Mouse (Mus musculus): ENCODE data around the gene Smc1a. TPM values are rescaled to one million over a fixed set of nuclear protein-coding genes. Genes with fewer than 3 reads are reported as not detected.
A peak's percentile ranks its signal among the peaks of the same experiment; 100 is the strongest.

The Smc1a gene
- total and polyA plus RNA-seq, 2 experiments from 2014 or later = 30.5 to 51.7 TPM

- no peak overlapping the region for H3K9ac ChIP-seq (replicated peaks; ENCODE audit: low read length, poor library complexity, severe bottlenecking)
- H3K9me3 ChIP-seq (ENCODE audit: low read length) = no peaks in the 10 kb centered on the region
- peak overlapping the region; percentile 56; the same call in 1 of the 2 replicates for H3K4me2 ChIP-seq (ENCODE audit: low read depth, low read length, poor library complexity, severe bottlenecking)
- ATAC-seq (ENCODE audit: low FRiP score) = no peak
- TF ChIP-seq CTCF (IDR thresholded peaks at IDR 0.05) = no peak
- H3K4me3 ChIP-seq (ENCODE audit: low read depth, low read length) = no peak overlapping the region
- H3K27ac ChIP-seq (ENCODE audit: low read depth, low read length) = no peak overlapping the region
- DNase-seq (ENCODE audit: low spot score) = no peak
- 63% methylated on average over 2 of the region's 2 CpGs for WGBS
- H3K4me1 ChIP-seq (ENCODE audit: insufficient read depth, low read length) = no peaks in the 10 kb centered on the region
- 0 out of 2 replicates have a peak, but pooled peaks cover 4% of the 10 kb centered on the region for H3K36me3 ChIP-seq (ENCODE audit: insufficient read depth, low read length)
- peaks cover 17% of the 10 kb centered on the region; the same call in 1 of the 2 replicates for H3K27me3 ChIP-seq (ENCODE audit: insufficient read depth, low read length)
These were observed 13.4 kb upstream of the Smc1a start for GRCm38 (mm10) chrX:152002865-152003264.

- H3K27ac ChIP-seq (ENCODE audit: low read depth, low read length) = no peak overlapping the region
- 70% methylated on average over 1 of the region's 1 CpGs for WGBS
- DNase-seq (ENCODE audit: low spot score) (no peak), ATAC-seq (ENCODE audit: low FRiP score) (no peak)
- H3K27me3 ChIP-seq (ENCODE audit: insufficient read depth, low read length) = peaks cover 8% of the 10 kb centered on the region; the same call in 1 of the 2 replicates
- 0 out of 2 replicates have a peak, but pooled peaks cover 4% of the 10 kb centered on the region for H3K36me3 ChIP-seq (ENCODE audit: insufficient read depth, low read length)
- H3K4me2 ChIP-seq (ENCODE audit: low read depth, low read length, poor library complexity, severe bottlenecking) = no peak overlapping the region
- no peak overlapping the region for H3K4me3 ChIP-seq (ENCODE audit: low read depth, low read length)
- H3K9ac ChIP-seq (replicated peaks; ENCODE audit: low read length, poor library complexity, severe bottlenecking) = no peak overlapping the region
- no peaks in the 10 kb centered on the region for H3K9me3 ChIP-seq (ENCODE audit: low read length)
- no peak for TF ChIP-seq CTCF (IDR thresholded peaks at IDR 0.05)
- no peaks in the 10 kb centered on the region for H3K4me1 ChIP-seq (ENCODE audit: insufficient read depth, low read length)
These were observed 8.4 kb upstream of the Smc1a start for GRCm38 (mm10) chrX:152007863-152008262.

GRCm38 (mm10) chrX:152015752-152016150 is 477 bp upstream of the Smc1a start:
- H3K27ac ChIP-seq (ENCODE audit: low read depth, low read length) = peak overlapping the region; percentile 71
- H3K27me3 ChIP-seq (ENCODE audit: insufficient read depth, low read length) = no peaks in the 10 kb centered on the region; the same call in 1 of the 2 replicates
- DNase-seq (ENCODE audit: low spot score) = no peak
- H3K9me3 ChIP-seq (ENCODE audit: low read length) = no peaks in the 10 kb centered on the region
- WGBS = 27% methylated on average over 11 of the region's 11 CpGs
- H3K9ac ChIP-seq (replicated peaks; ENCODE audit: low read length, poor library complexity, severe bottlenecking) = peak overlapping the region; percentile 29; the same call in 1 of the 2 replicates
- no peaks in the 10 kb centered on the region for H3K36me3 ChIP-seq (ENCODE audit: insufficient read depth, low read length)
- H3K4me3 ChIP-seq (ENCODE audit: low read depth, low read length) = peak overlapping the region; percentile 48
- H3K4me1 ChIP-seq (ENCODE audit: insufficient read depth, low read length) = no peaks in the 10 kb centered on the region
- peak overlapping the region; percentile 47 for H3K4me2 ChIP-seq (ENCODE audit: low read depth, low read length, poor library complexity, severe bottlenecking)
- peak; percentile 52 for ATAC-seq (ENCODE audit: low FRiP score)
- TF ChIP-seq CTCF (IDR thresholded peaks at IDR 0.05) = peak; percentile 49

- H3K4me1 ChIP-seq (ENCODE audit: insufficient read depth, low read length) = no peaks in the 10 kb centered on the region
- H3K9me3 ChIP-seq (ENCODE audit: low read length) = no peaks in the 10 kb centered on the region
- H3K9ac ChIP-seq (replicated peaks; ENCODE audit: low read length, poor library complexity, severe bottlenecking) = no peak overlapping the region; the same call in 1 of the 2 replicates
- H3K27ac ChIP-seq (ENCODE audit: low read depth, low read length) = peak overlapping the region; percentile 26; the same call in 1 of the 2 replicates
- no peak for TF ChIP-seq CTCF (IDR thresholded peaks at IDR 0.05)
- DNase-seq (ENCODE audit: low spot score) = no peak
- peaks cover 5% of the 10 kb centered on the region; the same call in 1 of the 2 replicates for H3K27me3 ChIP-seq (ENCODE audit: insufficient read depth, low read length)
- peak overlapping the region; percentile 48 for H3K4me3 ChIP-seq (ENCODE audit: low read depth, low read length)
- no peak for ATAC-seq (ENCODE audit: low FRiP score)
- no peaks in the 10 kb centered on the region for H3K36me3 ChIP-seq (ENCODE audit: insufficient read depth, low read length)
- H3K4me2 ChIP-seq (ENCODE audit: low read depth, low read length, poor library complexity, severe bottlenecking) = peak overlapping the region; percentile 48
- 26% methylated on average over 14 of the region's 14 CpGs for WGBS
These were observed 958 bp downstream of the Smc1a start for GRCm38 (mm10) chrX:152017186-152017585.

GRCm38 (mm10) chrX:152019294-152019693 is 3.1 kb downstream of the Smc1a start:
- ATAC-seq (ENCODE audit: low FRiP score) (no peak), DNase-seq (ENCODE audit: low spot score) (no peak)
- no peak overlapping the region for H3K4me3 ChIP-seq (ENCODE audit: low read depth, low read length)
- no peak for TF ChIP-seq CTCF (IDR thresholded peaks at IDR 0.05)
- H3K27me3 ChIP-seq (ENCODE audit: insufficient read depth, low read length) = peaks cover 8% of the 10 kb centered on the region; the same call in 1 of the 2 replicates
- no peaks in the 10 kb centered on the region for H3K9me3 ChIP-seq (ENCODE audit: low read length)
- H3K27ac ChIP-seq (ENCODE audit: low read depth, low read length) = no peak overlapping the region
- no peak overlapping the region for H3K9ac ChIP-seq (replicated peaks; ENCODE audit: low read length, poor library complexity, severe bottlenecking)
- 80% methylated on average over 2 of the region's 2 CpGs for WGBS
- no peak overlapping the region for H3K4me2 ChIP-seq (ENCODE audit: low read depth, low read length, poor library complexity, severe bottlenecking)
- H3K36me3 ChIP-seq (ENCODE audit: insufficient read depth, low read length) = no peaks in the 10 kb centered on the region
- no peaks in the 10 kb centered on the region for H3K4me1 ChIP-seq (ENCODE audit: insufficient read depth, low read length)

GRCm38 (mm10) chrX:152039865-152040264 is 23.6 kb downstream of the Smc1a start:
- Histone ChIP-seq H3K27ac (ENCODE audit: low read depth, low read length) (no peak overlapping the region), H3K4me3 (ENCODE audit: low read depth, low read length) (no peak overlapping the region), H3K9me3 (ENCODE audit: low read length) (no peaks in the 10 kb centered on the region), H3K4me1 (ENCODE audit: insufficient read depth, low read length) (no peaks in the 10 kb centered on the region), H3K9ac (replicated peaks; ENCODE audit: low read length, poor library complexity, severe bottlenecking) (no peak overlapping the region), H3K4me2 (ENCODE audit: low read depth, low read length, poor library complexity, severe bottlenecking) (no peak overlapping the region), H3K36me3 (ENCODE audit: insufficient read depth, low read length) (no peaks in the 10 kb centered on the region), H3K27me3 (ENCODE audit: insufficient read depth, low read length) (0 out of 2 replicates have a peak, but pooled peaks cover 2% of the 10 kb centered on the region)
- no peak for ATAC-seq (ENCODE audit: low FRiP score)
- no peak for DNase-seq (ENCODE audit: low spot score)
- no peak for TF ChIP-seq CTCF (IDR thresholded peaks at IDR 0.05)

Data from midbrain, postnatal 0 days (tissue).